Mouse (Mus musculus) liver, postnatal 0 days (tissue): Measurements from ENCODE around the gene Inhba.
A peak's percentile ranks its signal among the peaks of the same experiment; 100 is the strongest.

Experiments
- CTCF ChIP-seq: sonication (generic); IDR thresholded peaks from 2 replicates; pipeline ENCODE4 v1.5.1; 2016; ENCODE audit warnings: antibody characterized with exemption, low read depth
- EP300 ChIP-seq: IDR thresholded peaks from 2 replicates; pipeline ENCODE4 v1.6.1; 2016; ENCODE audit warnings: antibody characterized with exemption, low read depth, mild to moderate bottlenecking

DNA sequence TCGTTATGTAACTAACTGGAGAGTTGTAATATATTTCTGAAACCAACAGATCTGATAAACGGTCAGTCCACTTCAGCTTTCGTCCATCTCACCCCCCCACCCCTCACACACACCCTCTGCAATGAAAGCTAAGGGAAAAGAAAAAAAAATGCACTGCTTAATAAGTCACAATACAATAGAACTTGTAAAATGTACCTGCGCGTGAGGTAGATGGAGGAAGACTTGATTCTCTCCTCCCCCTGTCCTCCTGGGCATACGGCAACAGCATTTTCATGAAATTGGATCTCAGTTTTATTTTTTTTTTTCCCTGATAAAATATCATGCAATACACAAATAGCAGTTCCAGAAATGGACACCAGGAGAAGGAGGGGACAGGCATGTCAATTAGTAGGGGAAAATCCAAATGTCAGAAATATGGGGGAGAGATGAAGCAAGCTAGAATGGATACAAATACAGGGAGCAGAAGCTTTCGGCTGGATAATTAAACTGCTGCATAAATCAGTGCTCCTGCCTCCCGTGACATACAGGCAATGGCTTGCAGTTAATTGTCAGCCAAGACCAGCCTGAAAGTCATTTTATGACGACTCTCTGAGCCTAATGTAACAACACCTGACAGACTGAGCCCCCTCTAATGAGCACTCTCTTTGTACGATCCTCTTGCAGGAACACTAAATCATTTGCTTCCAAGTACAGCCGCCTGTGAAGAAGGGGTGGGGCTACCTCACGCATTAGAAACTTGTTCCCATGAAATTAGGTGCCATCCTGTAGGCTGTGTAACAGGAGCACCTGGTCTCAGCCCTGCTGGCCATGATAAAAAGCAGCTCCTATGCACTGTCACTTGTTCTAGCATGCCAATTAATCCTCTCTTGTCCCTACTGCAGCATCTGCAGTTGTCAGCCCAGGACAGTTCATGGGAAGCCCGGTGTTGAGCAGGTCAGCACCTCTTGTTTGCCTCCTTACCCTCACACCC lies 11.7 kb downstream of the Inhba start:
- TF ChIP-seq CTCF (peak; percentile 22; the same call in 1 of the 2 replicates), EP300 (no peak)
